Mouse (Mus musculus): Measurements from ENCODE around the gene Polr2l. TPM values are rescaled to one million over a fixed set of nuclear protein-coding genes. Genes with fewer than 3 reads are reported as not detected.

Gene Polr2l
- 57.9 and 61.9 TPM in 2 replicates for polyA plus RNA-seq (2015; fragmentation: Nextera tagmentation; extraction: Ambion mirVana)

- under 1% methylated on average over 87 of the region's 87 CpGs for WGBS
These were observed at the start of gene Polr2l, which contains the start of gene Tspan4 for GRCm38 (mm10) chr7:141475011-141475804. Gene Polr2l (minus strand): TSS chr7:141475132. Gene Tspan4 (plus strand): TSS chr7:141475240.

GRCm38 (mm10) chr7:141524271-141524670 is 49.3 kb upstream of the Polr2l start:
- WGBS, result 87% methylated on average over 4 of the region's 4 CpGs
- no peak for ATAC-seq
- Histone ChIP-seq H3K27me3 (replicated peaks) (no peaks in the 10 kb centered on the region), H3K4me1 (replicated peaks) (no peaks in the 10 kb centered on the region), H3K9me3 (no peaks in the 10 kb centered on the region), H3K4me3 (replicated peaks) (no peak overlapping the region), H3K27ac (no peak overlapping the region), H3K9ac (no peak overlapping the region), H3K36me3 (peaks cover 19% of the 10 kb centered on the region), H3K4me2 (replicated peaks) (no peak overlapping the region)

More at GRCm38 (mm10) chr7:141475011-141475804, at the start of gene Polr2l, which contains the start of gene Tspan4:
- Histone ChIP-seq H3K27ac (peak within 1 kb of the TSS; percentile 97), H3K4me2 (replicated peaks) (peak within 1 kb of the TSS; percentile 83), H3K36me3 (peaks cover 17% of the 10 kb centered on the region), H3K9me3 (no peaks in the 10 kb centered on the region), H3K4me3 (replicated peaks) (peak within 1 kb of the TSS; percentile 69), H3K27me3 (replicated peaks) (no peaks in the 10 kb centered on the region), H3K9ac (peak within 1 kb of the TSS; percentile 79), H3K4me1 (replicated peaks) (peaks cover 42% of the 10 kb centered on the region)
- peak; percentile 82 for ATAC-seq

- H3K4me1 ChIP-seq (replicated peaks), result no peaks in the 10 kb centered on the region
- ATAC-seq, result no peak
- WGBS, result 60% methylated on average over 3 of the region's 4 CpGs
- H3K4me3 ChIP-seq (replicated peaks), result no peak overlapping the region
- H3K4me2 ChIP-seq (replicated peaks), result no peak overlapping the region
- H3K9me3 ChIP-seq, result no peaks in the 10 kb centered on the region
- no peak overlapping the region for H3K27ac ChIP-seq
- H3K9ac ChIP-seq, result no peak overlapping the region
- H3K27me3 ChIP-seq (replicated peaks), result no peaks in the 10 kb centered on the region
- peaks cover 15% of the 10 kb centered on the region for H3K36me3 ChIP-seq
These were observed 48.1 kb upstream of the Polr2l start for GRCm38 (mm10) chr7:141523007-141523406.

GRCm38 (mm10) chr7:141519795-141520194 is 44.9 kb upstream of the Polr2l start:
- Histone ChIP-seq H3K4me1 (replicated peaks) (no peaks in the 10 kb centered on the region), H3K27ac (no peak overlapping the region), H3K4me2 (replicated peaks) (no peak overlapping the region), H3K4me3 (replicated peaks) (no peak overlapping the region), H3K27me3 (replicated peaks) (no peaks in the 10 kb centered on the region), H3K36me3 (no peaks in the 10 kb centered on the region; the same call in 1 of the 2 replicates), H3K9ac (no peak overlapping the region), H3K9me3 (no peaks in the 10 kb centered on the region)
- 89% methylated on average over 1 of the region's 1 CpGs for WGBS
- ATAC-seq, result no peak

- Histone ChIP-seq H3K27me3 (replicated peaks) (no peaks in the 10 kb centered on the region), H3K4me2 (replicated peaks) (no peak overlapping the region), H3K4me3 (replicated peaks) (no peak overlapping the region), H3K4me1 (replicated peaks) (no peaks in the 10 kb centered on the region), H3K27ac (no peak overlapping the region), H3K36me3 (no peaks in the 10 kb centered on the region; the same call in 1 of the 2 replicates), H3K9ac (no peak overlapping the region), H3K9me3 (no peaks in the 10 kb centered on the region)
- 79% methylated on average over 3 of the region's 3 CpGs for WGBS
- ATAC-seq, result no peak
These were observed 44.0 kb upstream of the Polr2l start for GRCm38 (mm10) chr7:141518926-141519325.

GRCm38 (mm10) chr7:141518296-141518695 is 43.4 kb upstream of the Polr2l start:
- H3K4me2 ChIP-seq (replicated peaks), result no peak overlapping the region
- H3K4me1 ChIP-seq (replicated peaks), result no peaks in the 10 kb centered on the region
- H3K27ac ChIP-seq, result no peak overlapping the region
- no peak overlapping the region for H3K9ac ChIP-seq
- no peak overlapping the region for H3K4me3 ChIP-seq (replicated peaks)
- no peaks in the 10 kb centered on the region for H3K9me3 ChIP-seq
- H3K36me3 ChIP-seq, result no peaks in the 10 kb centered on the region; the same call in 1 of the 2 replicates
- 92% methylated on average over 5 of the region's 5 CpGs for WGBS
- no peaks in the 10 kb centered on the region for H3K27me3 ChIP-seq (replicated peaks)
- no peak for ATAC-seq

- Histone ChIP-seq H3K36me3 (no peaks in the 10 kb centered on the region; the same call in 1 of the 2 replicates), H3K9ac (no peak overlapping the region), H3K4me3 (replicated peaks) (no peak overlapping the region), H3K27ac (no peak overlapping the region), H3K9me3 (no peaks in the 10 kb centered on the region), H3K4me2 (replicated peaks) (no peak overlapping the region), H3K27me3 (replicated peaks) (no peaks in the 10 kb centered on the region), H3K4me1 (replicated peaks) (no peaks in the 10 kb centered on the region)
- no peak for ATAC-seq
- WGBS, result 80% methylated on average over 4 of the region's 4 CpGs
These were observed 42.7 kb upstream of the Polr2l start for GRCm38 (mm10) chr7:141517638-141518037.

GRCm38 (mm10) chr7:141510681-141511191 is 35.8 kb upstream of the Polr2l start:
- ATAC-seq, result no peak

GRCm38 (mm10) chr7:141510196-141510595 is 35.3 kb upstream of the Polr2l start:
- no peak overlapping the region for H3K4me3 ChIP-seq (replicated peaks)
- H3K9me3 ChIP-seq, result no peaks in the 10 kb centered on the region
- no peaks in the 10 kb centered on the region for H3K27me3 ChIP-seq (replicated peaks)
- no peak overlapping the region for H3K27ac ChIP-seq
- no peak overlapping the region for H3K4me2 ChIP-seq (replicated peaks)
- WGBS, result 90% methylated on average over 5 of the region's 5 CpGs
- H3K36me3 ChIP-seq, result no peaks in the 10 kb centered on the region
- H3K9ac ChIP-seq, result no peak overlapping the region
- H3K4me1 ChIP-seq (replicated peaks), result 0 out of 2 replicates have a peak, but pooled peaks cover 4% of the 10 kb centered on the region
- no peak for ATAC-seq

More at GRCm38 (mm10) chr7:141510681-141511191, 35.8 kb upstream of the Polr2l start:
- Histone ChIP-seq H3K4me1 (replicated peaks) (0 out of 2 replicates have a peak, but pooled peaks cover 2% of the 10 kb centered on the region), H3K36me3 (no peaks in the 10 kb centered on the region), H3K27me3 (replicated peaks) (no peaks in the 10 kb centered on the region), H3K4me3 (replicated peaks) (no peak overlapping the region), H3K9me3 (no peaks in the 10 kb centered on the region), H3K9ac (no peak overlapping the region), H3K27ac (no peak overlapping the region), H3K4me2 (replicated peaks) (no peak overlapping the region)
- 74% methylated on average over 8 of the region's 8 CpGs for WGBS

- Histone ChIP-seq H3K9ac (no peak overlapping the region), H3K36me3 (no peaks in the 10 kb centered on the region), H3K27me3 (replicated peaks) (no peaks in the 10 kb centered on the region), H3K4me1 (replicated peaks) (0 out of 2 replicates have a peak, but pooled peaks cover 4% of the 10 kb centered on the region), H3K4me2 (replicated peaks) (no peak overlapping the region), H3K27ac (peak overlapping the region; percentile 23; the same call in 1 of the 2 replicates), H3K9me3 (no peaks in the 10 kb centered on the region), H3K4me3 (replicated peaks) (no peak overlapping the region)
- ATAC-seq, result peak; percentile 84
These were observed 33.2 kb upstream of the Polr2l start for GRCm38 (mm10) chr7:141508160-141508559.

GRCm38 (mm10) chr7:141506278-141506677 is 31.3 kb upstream of the Polr2l start:
- 73% methylated on average over 2 of the region's 2 CpGs for WGBS
- Histone ChIP-seq H3K4me2 (replicated peaks) (no peak overlapping the region), H3K4me1 (replicated peaks) (0 out of 2 replicates have a peak, but pooled peaks cover 4% of the 10 kb centered on the region), H3K9ac (no peak overlapping the region), H3K27ac (no peak overlapping the region), H3K36me3 (no peaks in the 10 kb centered on the region), H3K27me3 (replicated peaks) (no peaks in the 10 kb centered on the region), H3K9me3 (no peaks in the 10 kb centered on the region), H3K4me3 (replicated peaks) (no peak overlapping the region)
- ATAC-seq, result peak; percentile 32; the same call in 1 of the 2 replicates

- H3K27me3 ChIP-seq (replicated peaks), result no peaks in the 10 kb centered on the region
- no peak overlapping the region for H3K4me2 ChIP-seq (replicated peaks)
- no peaks in the 10 kb centered on the region for H3K9me3 ChIP-seq
- WGBS, result 92% methylated on average over 5 of the region's 5 CpGs
- no peak for ATAC-seq
- no peaks in the 10 kb centered on the region for H3K36me3 ChIP-seq
- no peak overlapping the region for H3K27ac ChIP-seq
- H3K4me3 ChIP-seq (replicated peaks), result no peak overlapping the region
- H3K9ac ChIP-seq, result no peak overlapping the region
- H3K4me1 ChIP-seq (replicated peaks), result 0 out of 2 replicates have a peak, but pooled peaks cover 4% of the 10 kb centered on the region
These were observed 27.6 kb upstream of the Polr2l start for GRCm38 (mm10) chr7:141502556-141502905.
